Mouse (Mus musculus): ENCODE data around the gene Pi4ka.

The Pi4ka gene

GRCm38 (mm10) chr16:17275721-17276120, 130.4 kb downstream of the Pi4ka start, which contains the start of gene Tmem191c:
TSS of gene Tmem191c (plus strand) at chr16:17276077.
- no peak for DNase-seq (ENCODE audit: low read depth, low spot score)

DNA sequence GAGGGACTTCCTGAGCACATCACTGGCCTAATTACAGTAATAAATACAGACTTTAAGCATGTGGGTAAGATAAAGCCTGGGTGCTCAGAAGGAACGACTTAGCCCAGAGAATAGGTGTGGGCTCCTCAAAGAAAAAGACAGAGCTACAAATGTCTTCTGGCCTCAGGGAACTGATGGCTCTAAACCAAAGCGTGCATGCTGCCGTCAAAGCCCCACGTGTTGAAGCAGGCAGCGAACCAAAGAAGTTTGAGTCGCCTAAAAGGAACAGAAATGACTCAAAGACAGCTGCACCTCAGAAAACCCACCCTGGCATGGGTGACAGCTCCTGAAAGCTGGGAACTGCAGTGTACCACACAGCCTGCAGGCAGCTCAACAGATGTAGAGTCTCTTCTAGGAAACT, 134.3 kb downstream of the Pi4ka start:
- DNase-seq (ENCODE audit: low read depth, low spot score): no peak

DNA sequence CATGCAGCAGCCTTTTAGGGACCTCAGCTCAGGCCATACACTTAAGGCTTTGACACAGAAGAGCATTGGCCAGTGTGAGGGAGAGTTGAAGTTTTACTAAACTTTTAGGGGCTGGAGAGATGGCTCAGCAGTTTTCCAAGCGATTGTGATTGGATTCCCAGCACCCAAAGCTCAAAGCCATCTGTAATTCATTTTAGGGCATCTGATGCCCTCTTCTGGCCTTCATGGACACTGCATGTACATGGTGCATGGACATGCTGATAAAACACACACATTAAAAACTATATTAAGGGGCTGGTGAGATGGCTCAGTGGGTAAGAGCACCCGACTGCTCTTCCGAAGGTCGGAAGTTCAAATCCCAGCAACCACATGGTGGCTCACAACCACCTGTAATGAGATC, 135.0 kb downstream of the Pi4ka start:
- no peak for DNase-seq (ENCODE audit: low read depth, low spot score)

DNA sequence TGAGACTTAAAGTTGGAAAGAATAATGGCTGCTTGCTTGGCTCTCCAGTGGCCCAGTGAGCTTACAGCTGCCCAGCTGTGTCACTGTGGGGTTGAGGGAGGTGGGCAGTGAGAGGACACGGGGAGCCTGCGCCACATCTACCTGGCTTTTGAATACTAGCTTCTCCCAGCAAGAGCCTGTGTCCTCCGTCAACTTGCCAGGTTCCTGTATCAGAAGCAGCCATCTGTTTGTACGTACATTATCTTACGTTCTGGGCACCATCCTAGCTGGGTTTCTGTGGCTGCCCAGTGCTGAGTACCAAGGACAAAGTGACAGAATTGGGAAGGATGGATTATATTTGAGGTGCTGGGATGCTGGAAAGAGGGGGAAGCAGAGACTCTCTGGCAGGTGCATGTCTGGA, 136.2 kb downstream of the Pi4ka start:
- DNase-seq (ENCODE audit: low read depth, low spot score): no peak

- DNase-seq (ENCODE audit: low read depth, low spot score): no peak
Measured at GRCm38 (mm10) chr16:17267937-17268336, 138.2 kb downstream of the Pi4ka start.

- no peak for DNase-seq (ENCODE audit: low read depth, low spot score)
Measured at GRCm38 (mm10) chr16:17266113-17266512, 140.0 kb downstream of the Pi4ka start.

GRCm38 (mm10) chr16:17261341-17261740, 144.8 kb downstream of the Pi4ka start:
- DNase-seq (ENCODE audit: low read depth, low spot score): no peak

DNA sequence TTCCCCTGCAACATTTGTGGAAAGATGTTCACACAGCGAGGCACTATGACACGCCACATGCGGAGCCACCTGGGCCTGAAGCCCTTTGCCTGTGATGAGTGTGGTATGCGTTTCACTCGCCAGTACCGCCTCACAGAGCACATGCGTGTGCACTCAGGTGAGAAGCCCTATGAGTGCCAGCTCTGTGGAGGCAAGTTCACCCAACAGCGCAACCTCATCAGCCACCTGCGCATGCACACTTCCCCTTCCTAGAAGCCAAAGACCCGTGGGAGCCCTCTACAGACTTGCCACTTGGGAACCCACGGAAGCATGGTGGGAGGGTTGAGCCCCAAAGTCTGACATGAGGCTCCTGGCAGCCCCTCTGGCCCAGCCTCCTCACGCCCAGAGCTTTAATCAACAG, 147.2 kb downstream of the Pi4ka start:
- no peak for DNase-seq (ENCODE audit: low read depth, low spot score)

DNA sequence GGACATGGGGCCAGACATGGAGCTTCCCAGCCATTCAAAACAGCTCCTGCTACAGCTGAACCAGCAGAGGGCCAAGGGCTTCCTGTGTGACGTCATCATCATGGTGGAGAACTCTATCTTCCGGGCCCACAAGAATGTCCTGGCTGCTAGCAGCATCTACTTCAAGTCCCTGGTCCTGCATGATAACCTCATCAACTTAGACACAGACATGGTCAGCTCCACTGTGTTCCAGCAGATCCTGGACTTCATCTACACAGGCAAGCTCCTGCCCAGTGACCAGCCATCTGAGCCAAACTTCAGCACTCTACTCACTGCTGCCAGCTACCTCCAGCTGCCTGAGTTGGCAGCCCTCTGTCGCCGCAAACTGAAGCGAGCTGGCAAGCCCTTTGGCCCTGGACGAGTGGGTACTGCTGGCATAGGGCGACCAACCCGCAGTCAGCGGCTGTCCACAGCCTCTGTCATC, 148.7 kb downstream of the Pi4ka start:
- no peak for DNase-seq (ENCODE audit: low read depth, low spot score)

DNA sequence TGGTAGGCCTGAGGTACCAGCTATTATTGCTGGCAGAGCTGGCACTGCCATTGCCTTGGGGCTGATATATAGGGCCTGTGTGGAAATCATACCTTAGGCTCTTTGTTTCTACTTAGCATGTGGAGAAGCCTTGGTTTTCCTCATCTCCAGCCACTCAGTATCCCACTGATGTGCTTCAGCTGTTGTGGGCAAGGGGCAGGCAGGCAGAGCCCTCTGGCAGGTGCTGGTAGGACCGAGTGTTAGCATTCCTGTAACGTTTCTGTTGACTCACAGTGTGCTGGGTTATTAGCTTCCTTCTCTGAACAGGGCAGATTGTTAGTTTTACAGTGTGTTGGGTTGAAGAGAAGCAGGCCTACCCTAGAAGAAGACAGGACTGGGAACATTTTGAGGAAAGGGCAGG, 150.8 kb downstream of the Pi4ka start:
- DNase-seq (ENCODE audit: low read depth, low spot score): no peak

DNA sequence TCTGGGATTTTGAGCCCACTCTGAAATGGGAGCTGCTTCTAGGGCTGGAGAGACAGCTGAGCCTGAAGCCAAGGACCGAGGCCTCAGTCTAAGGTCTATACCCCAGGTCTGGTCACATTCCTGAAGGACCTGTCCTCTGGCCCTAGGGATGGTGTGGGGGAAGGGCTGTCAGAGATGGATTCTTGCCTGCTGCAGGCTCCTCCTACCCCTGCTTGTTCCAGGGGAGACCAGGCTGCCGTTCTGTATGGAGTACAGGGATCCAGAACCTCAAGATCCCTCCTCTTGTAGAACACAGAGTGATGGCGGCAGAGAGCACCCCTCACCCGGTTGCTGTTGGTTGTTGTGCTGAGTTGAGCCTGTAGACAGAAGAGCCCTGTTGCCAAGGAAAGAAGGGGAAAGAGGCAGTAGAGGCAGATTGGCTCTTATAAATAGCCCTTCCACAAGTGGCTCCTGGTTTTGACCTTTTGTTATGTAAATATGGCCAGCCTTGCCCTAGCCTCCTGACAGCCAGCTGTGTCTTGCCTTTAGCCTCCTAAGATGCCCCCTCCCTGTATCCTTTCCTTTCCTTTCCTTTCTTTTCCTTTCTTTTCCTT, 152.0 kb downstream of the Pi4ka start:
- no peak for DNase-seq (ENCODE audit: low read depth, low spot score)

- no peak for DNase-seq (ENCODE audit: low read depth, low spot score)
Measured at GRCm38 (mm10) chr16:17252841-17253240, 153.3 kb downstream of the Pi4ka start.

GRCm38 (mm10) chr16:17252086-17252726, 153.9 kb downstream of the Pi4ka start:
- DNase-seq (ENCODE audit: low read depth, low spot score): no peak

GRCm38 (mm10) chr16:17251539-17251938, 154.6 kb downstream of the Pi4ka start:
- DNase-seq (ENCODE audit: low read depth, low spot score): no peak

GRCm38 (mm10) chr16:17249135-17249534, 157.0 kb downstream of the Pi4ka start:
- DNase-seq (ENCODE audit: low read depth, low spot score): no peak

- DNase-seq (ENCODE audit: low read depth, low spot score): no peak
Measured at GRCm38 (mm10) chr16:17247727-17248126, 158.4 kb downstream of the Pi4ka start.

DNA sequence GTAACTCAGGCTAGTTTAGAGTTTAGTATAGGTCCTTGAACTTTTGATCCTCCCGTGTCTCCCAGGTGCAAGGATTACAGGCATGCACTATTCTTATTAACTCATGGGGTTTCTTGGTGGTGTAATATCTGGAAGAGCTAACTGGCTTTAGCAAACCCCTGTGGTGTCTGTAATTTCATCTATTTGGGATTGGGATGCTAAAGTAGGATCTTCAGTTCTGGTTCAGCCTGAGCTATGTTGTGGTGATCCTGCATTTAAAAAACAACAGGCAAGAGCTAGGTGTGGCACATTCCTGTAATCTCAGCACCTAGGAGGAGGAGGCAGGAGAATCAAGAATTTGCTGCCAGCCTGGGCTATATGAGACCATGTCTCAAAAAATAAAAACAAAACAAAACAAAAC, 161.1 kb downstream of the Pi4ka start:
- DNase-seq (ENCODE audit: low read depth, low spot score): no peak

- no peak for DNase-seq (ENCODE audit: low read depth, low spot score)
Measured at GRCm38 (mm10) chr16:17243731-17244130, 162.4 kb downstream of the Pi4ka start.

GRCm38 (mm10) chr16:17239409-17239808, 166.7 kb downstream of the Pi4ka start:
- no peak for DNase-seq (ENCODE audit: low read depth, low spot score)

- DNase-seq (ENCODE audit: low read depth, low spot score): no peak
Measured at GRCm38 (mm10) chr16:17237634-17238033, 168.5 kb downstream of the Pi4ka start.

DNA sequence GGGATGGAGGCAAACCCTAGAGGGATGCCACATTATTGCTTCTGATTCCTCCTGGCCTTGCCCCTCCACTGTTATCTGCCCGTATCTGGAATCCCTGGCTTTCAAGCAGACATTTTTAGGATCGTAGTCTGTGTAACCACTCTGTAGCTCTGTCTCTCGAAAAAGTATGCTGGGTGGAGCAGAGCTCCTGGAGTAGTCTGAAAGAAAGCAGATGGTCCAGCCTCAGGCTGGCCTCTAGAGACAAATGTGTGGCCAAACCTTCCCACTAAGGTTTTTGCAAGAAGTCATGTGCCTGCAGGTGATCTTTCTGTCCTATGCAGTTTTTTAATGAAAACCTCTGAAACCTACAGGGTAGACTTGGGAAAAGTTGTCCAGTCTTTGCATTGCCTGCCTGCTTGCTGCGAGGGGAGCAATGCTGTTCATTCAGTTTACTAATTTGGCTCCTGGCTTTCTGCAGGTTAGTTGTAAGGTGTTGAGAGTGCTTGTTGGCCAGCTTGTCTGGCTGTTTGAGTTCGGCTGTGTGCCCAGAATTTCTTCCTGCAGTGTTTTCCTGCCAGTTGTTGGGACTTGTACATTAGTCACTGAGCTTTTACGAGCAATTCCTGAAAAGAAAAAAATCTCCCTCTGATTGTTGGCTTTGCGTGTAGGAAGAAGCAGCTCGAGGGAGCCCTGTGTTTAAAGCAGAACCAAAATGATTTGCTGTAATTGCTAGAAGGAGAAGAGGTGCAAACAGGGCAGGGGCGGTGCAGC, 171.0 kb downstream of the Pi4ka start:
- DNase-seq (ENCODE audit: low read depth, low spot score): peak; percentile 61

DNA sequence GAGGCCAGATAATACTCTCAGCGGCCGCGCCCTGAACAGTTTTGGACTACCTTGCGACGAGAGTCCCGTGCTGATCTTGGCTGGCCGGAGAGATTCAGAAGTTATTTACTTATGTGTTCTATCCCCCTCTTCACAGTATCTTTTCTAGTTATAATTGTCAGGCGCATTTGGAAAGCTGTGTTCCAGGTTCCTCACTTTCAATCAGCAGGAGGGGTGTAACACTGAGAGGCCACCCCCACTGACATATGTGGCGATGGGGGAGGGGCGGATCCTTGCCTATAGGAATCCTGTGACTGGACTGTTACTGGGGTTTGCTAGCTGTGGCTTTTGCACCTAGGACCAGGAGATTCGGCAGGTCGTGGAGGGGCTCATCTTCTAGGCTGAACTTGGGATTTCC, 171.6 kb downstream of the Pi4ka start:
- no peak for DNase-seq (ENCODE audit: low read depth, low spot score)
